Mouse (Mus musculus) E14TG2a.4 (cell line): Measurements from ENCODE around the gene Dyrk1a.

ENCODE experiments used
- H3K27me3 ChIP-seq: 2 replicates; pipeline ENCODE4 v1.6.1; 2014; ENCODE audit warnings: low read length, control low read depth; ENCODE audit not compliant: insufficient read depth
- H3K36me3 ChIP-seq: 2 replicates; pipeline ENCODE4 v1.6.1; 2014; ENCODE audit warnings: low read length, control low read depth; ENCODE audit not compliant: insufficient read depth
- H3K4me1 ChIP-seq: replicated peaks from 2 replicates; pipeline ENCODE4 v1.6.1; 2014; ENCODE audit warnings: low read depth, low read length, control low read depth
- H3K4me3 ChIP-seq: replicated peaks from 2 replicates; pipeline ENCODE4 v1.5.1; 2014; ENCODE audit warnings: mild to moderate bottlenecking, low read length
- H3K9me3 ChIP-seq: 2 replicates; pipeline ENCODE4 v1.6.1; 2014; ENCODE audit warnings: low read length, control low read depth
- CTCF ChIP-seq: conservative IDR thresholded peaks from 2 replicates; pipeline ENCODE4 v1.5.1; 2014; ENCODE audit warnings: low read length
- NANOG ChIP-seq: IDR thresholded peaks from 2 replicates; pipeline ENCODE4 v1.6.1; 2014; ENCODE audit warnings: borderline replicate concordance, low read length, mixed read lengths
- POU5F1 ChIP-seq: IDR thresholded peaks from 2 replicates; pipeline ENCODE4 v1.6.1; 2014; ENCODE audit warnings: low read length, borderline replicate concordance

The Dyrk1a gene

GRCm38 (mm10) chr16:94602188-94602587 lies 32.4 kb downstream of the Dyrk1a start:
- peaks cover 92% of the 10 kb centered on the region for H3K4me1 ChIP-seq
- no peak for TF ChIP-seq POU5F1
- no peak for TF ChIP-seq CTCF
- TF ChIP-seq NANOG = no peak
- no peaks in the 10 kb centered on the region for H3K27me3 ChIP-seq
- H3K36me3 ChIP-seq = no peaks in the 10 kb centered on the region
- H3K9me3 ChIP-seq = no peaks in the 10 kb centered on the region
- no peak overlapping the region for H3K4me3 ChIP-seq

GRCm38 (mm10) chr16:94602730-94603129 lies 32.9 kb downstream of the Dyrk1a start:
- Histone ChIP-seq H3K4me3 (no peak overlapping the region; the same call in 1 of the 2 replicates), H3K27me3 (no peaks in the 10 kb centered on the region), H3K4me1 (peaks cover 94% of the 10 kb centered on the region), H3K9me3 (no peaks in the 10 kb centered on the region), H3K36me3 (no peaks in the 10 kb centered on the region)
- TF ChIP-seq POU5F1 (no peak), NANOG (no peak), CTCF (no peak)

DNA sequence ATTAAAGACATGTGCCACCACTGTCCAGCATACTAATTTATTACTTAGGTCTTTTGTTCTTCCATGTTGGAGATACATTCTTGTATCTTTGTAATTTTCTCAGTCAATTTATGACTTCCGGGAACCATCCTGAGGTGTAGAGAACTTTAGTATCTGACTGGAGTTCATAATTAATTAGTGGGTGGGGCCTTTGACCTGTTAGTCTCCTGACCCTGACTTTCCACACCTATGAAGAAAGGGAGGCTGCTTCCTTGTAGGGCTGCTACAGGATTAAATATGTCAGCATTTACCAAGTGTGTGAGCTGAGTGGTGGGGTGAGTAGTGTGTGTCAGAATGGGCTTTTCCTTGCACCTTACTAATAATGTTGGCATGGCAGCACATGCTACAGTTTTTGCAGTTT lies 36.4 kb downstream of the Dyrk1a start:
- H3K27me3 ChIP-seq = no peaks in the 10 kb centered on the region
- H3K4me3 ChIP-seq = no peak overlapping the region
- peaks cover 72% of the 10 kb centered on the region for H3K4me1 ChIP-seq
- 0 out of 2 replicates have a peak, but pooled peaks cover under 1% of the 10 kb centered on the region for H3K36me3 ChIP-seq
- H3K9me3 ChIP-seq = no peaks in the 10 kb centered on the region
- TF ChIP-seq POU5F1 (no peak), NANOG (no peak), CTCF (no peak)

DNA sequence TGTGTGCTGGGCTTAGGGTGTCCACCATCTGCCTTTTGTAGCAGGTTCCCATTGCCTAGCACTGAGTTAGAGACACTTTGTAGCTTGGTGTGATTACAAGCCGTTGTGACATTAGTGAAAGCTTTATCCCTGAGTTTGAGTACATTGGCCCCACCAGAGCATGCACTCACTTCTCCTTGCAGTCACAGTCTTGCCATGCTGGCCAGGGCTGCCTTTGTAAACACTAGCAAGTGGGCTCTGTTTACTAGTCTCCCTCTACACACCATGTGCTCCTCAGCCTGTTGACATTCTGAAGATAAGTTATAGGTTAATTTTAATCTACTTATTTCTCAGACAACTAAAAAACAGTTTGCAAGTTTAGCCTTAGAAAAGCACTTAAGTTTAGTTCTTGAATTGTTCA lies 37.7 kb downstream of the Dyrk1a start:
- H3K27me3 ChIP-seq = no peaks in the 10 kb centered on the region
- H3K4me3 ChIP-seq = no peak overlapping the region
- no peaks in the 10 kb centered on the region for H3K9me3 ChIP-seq
- H3K4me1 ChIP-seq = peaks cover 61% of the 10 kb centered on the region
- TF ChIP-seq NANOG = no peak
- no peak for TF ChIP-seq CTCF
- TF ChIP-seq POU5F1 = no peak
- H3K36me3 ChIP-seq = peaks cover 4% of the 10 kb centered on the region

- H3K27me3 ChIP-seq = no peaks in the 10 kb centered on the region
Measured at GRCm38 (mm10) chr16:94608706-94609594, 39.1 kb downstream of the Dyrk1a start.

DNA sequence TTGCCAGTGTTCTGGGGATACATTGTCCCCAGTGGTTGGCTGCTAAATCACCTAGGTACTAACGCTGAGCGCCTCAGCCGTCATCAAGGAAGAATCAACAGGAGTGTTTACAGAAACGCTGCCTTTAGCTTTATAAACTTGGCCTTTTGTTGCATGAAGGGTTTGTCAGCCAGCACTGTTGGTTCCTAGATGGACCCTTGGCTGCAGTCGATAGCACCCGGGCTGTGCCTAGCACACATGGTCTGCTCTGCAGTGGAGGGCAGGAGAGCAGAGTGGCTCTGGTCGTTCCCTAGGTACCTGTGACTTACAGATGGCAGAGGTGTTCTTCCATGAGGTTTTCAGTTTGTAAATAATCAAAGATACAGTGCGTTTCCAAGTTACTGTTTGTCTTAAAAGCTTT lies 42.8 kb downstream of the Dyrk1a start:
- H3K27me3 ChIP-seq = no peaks in the 10 kb centered on the region
- peaks cover 57% of the 10 kb centered on the region for H3K4me1 ChIP-seq
- H3K36me3 ChIP-seq = peaks cover 11% of the 10 kb centered on the region
- TF ChIP-seq CTCF (no peak), POU5F1 (no peak), NANOG (no peak)
- no peaks in the 10 kb centered on the region for H3K9me3 ChIP-seq
- no peak overlapping the region for H3K4me3 ChIP-seq

More at GRCm38 (mm10) chr16:94608706-94609594, 39.1 kb downstream of the Dyrk1a start:
- H3K36me3 ChIP-seq = peaks cover 7% of the 10 kb centered on the region
- H3K9me3 ChIP-seq = no peaks in the 10 kb centered on the region
- H3K4me1 ChIP-seq = peaks cover 57% of the 10 kb centered on the region
- no peak for TF ChIP-seq CTCF
- no peak for TF ChIP-seq NANOG
- no peak for TF ChIP-seq POU5F1
- H3K4me3 ChIP-seq = no peak overlapping the region

GRCm38 (mm10) chr16:94617255-94617654 lies 47.4 kb downstream of the Dyrk1a start:
- H3K36me3 ChIP-seq = peaks cover 26% of the 10 kb centered on the region
- H3K9me3 ChIP-seq = no peaks in the 10 kb centered on the region
- H3K4me1 ChIP-seq = peaks cover 68% of the 10 kb centered on the region
- H3K4me3 ChIP-seq = no peak overlapping the region
- TF ChIP-seq CTCF (no peak), POU5F1 (no peak), NANOG (no peak)
- no peaks in the 10 kb centered on the region for H3K27me3 ChIP-seq

- Histone ChIP-seq H3K4me3 (no peak overlapping the region), H3K36me3 (peaks cover 26% of the 10 kb centered on the region), H3K9me3 (no peaks in the 10 kb centered on the region), H3K4me1 (peaks cover 60% of the 10 kb centered on the region), H3K27me3 (no peaks in the 10 kb centered on the region)
- TF ChIP-seq CTCF (peak; percentile 65), NANOG (no peak), POU5F1 (no peak)
Measured at GRCm38 (mm10) chr16:94618543-94618942, 48.7 kb downstream of the Dyrk1a start.

DNA sequence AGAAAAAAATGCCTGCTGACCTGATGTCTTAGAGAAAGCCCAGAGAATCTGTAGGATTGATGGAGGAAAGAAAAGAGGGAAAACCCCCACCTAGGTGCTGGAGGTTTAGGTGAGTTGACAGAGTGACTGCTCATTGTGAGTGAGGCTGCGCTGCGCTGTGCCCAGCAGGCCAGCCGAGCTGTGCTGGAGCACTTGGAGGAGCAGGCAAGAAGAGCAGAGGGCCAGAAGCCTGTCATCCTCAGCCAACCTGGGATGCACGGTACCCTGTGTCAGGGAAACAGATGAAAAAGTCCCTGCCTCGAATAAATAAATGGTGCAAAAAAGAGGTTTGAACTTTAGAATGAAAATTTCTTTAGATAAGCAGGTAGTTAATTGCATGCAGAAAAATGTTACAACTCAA lies 49.5 kb downstream of the Dyrk1a start:
- Histone ChIP-seq H3K9me3 (no peaks in the 10 kb centered on the region), H3K36me3 (peaks cover 26% of the 10 kb centered on the region), H3K4me1 (peaks cover 53% of the 10 kb centered on the region), H3K4me3 (no peak overlapping the region), H3K27me3 (no peaks in the 10 kb centered on the region)
- TF ChIP-seq CTCF (no peak), NANOG (no peak), POU5F1 (no peak)
